ENCODE assay signal across 9 mouse cellular contexts in genomic region chr16:28898509-28899160, GRCm38 (mm10). TPM values are rescaled to one million over a fixed set of nuclear protein-coding genes. Genes with fewer than 3 reads are reported as not detected.
DNase-seq lines count a peak whose midpoint lies in the region; ATAC-seq lines count a peak whose summit lies in the region.
"Had no signal": no experiment of that assay in that cellular context is flagged by ENCODE, and none has a peak within 500 bp of the region (broad histone marks: within the 10 kb centered on the region; RNA-seq: fewer than 3 reads in every experiment).

No protein-coding gene starts in this region.

- H3K4me3 ChIP-seq in heart, embryonic 16.5 days (ENCODE audit: low read length) = no peak overlapping the region
- H3K4me3 ChIP-seq in limb, embryonic 12.5 days (replicated peaks) = no peak overlapping the region
- H3K4me3 ChIP-seq in liver, embryonic 11.5 days (ENCODE audit: low read depth, low read length) = no peak overlapping the region

- H3K4me1 ChIP-seq in heart, embryonic 16.5 days (ENCODE audit: control insufficient read depth, insufficient read depth, low read length) = peaks cover 13% of the 10 kb centered on the region
- peaks cover 40% of the 10 kb centered on the region for H3K4me1 ChIP-seq in limb, embryonic 12.5 days (replicated peaks)
- no peaks in the 10 kb centered on the region for H3K4me1 ChIP-seq in liver, embryonic 11.5 days (replicated peaks; ENCODE audit: control insufficient read depth, insufficient read depth, low read length)

- H3K27ac ChIP-seq in heart, embryonic 16.5 days (ENCODE audit: low read length) = no peak overlapping the region
- no peak overlapping the region for H3K27ac ChIP-seq in limb, embryonic 12.5 days
- no peak overlapping the region for H3K27ac ChIP-seq in liver, embryonic 11.5 days (ENCODE audit: low read depth, low read length)

- WGBS in heart, embryonic 16.5 days = 14% methylated on average over 15 of the region's 15 CpGs
- WGBS in limb, embryonic 12.5 days = 21% methylated on average over 15 of the region's 15 CpGs
- WGBS in liver, embryonic 11.5 days = 34% methylated on average over 15 of the region's 15 CpGs

- H3K4me2 ChIP-seq in heart, embryonic 16.5 days (ENCODE audit: low read depth, low read length) = peak overlapping the region; percentile 45
- peak overlapping the region; percentile 19 for H3K4me2 ChIP-seq in limb, embryonic 12.5 days
- H3K4me2 ChIP-seq in liver, embryonic 11.5 days = no peak overlapping the region

- H3K27me3 ChIP-seq in heart, embryonic 16.5 days (ENCODE audit: control insufficient read depth, insufficient read depth, low read length) = no peaks in the 10 kb centered on the region
- peaks cover 6% of the 10 kb centered on the region; the same call in 1 of the 2 replicates for H3K27me3 ChIP-seq in limb, embryonic 12.5 days
- no peaks in the 10 kb centered on the region for H3K27me3 ChIP-seq in liver, embryonic 11.5 days (replicated peaks; ENCODE audit: control insufficient read depth, insufficient read depth, low read length)

- H3K9ac ChIP-seq in heart, embryonic 16.5 days (ENCODE audit: low read length) = no peak overlapping the region
- no peak overlapping the region for H3K9ac ChIP-seq in limb, embryonic 12.5 days (replicated peaks)
- H3K9ac ChIP-seq in liver, embryonic 11.5 days (ENCODE audit: low read depth, low read length) = no peak overlapping the region

- DNase-seq in ZHBTc4 (ENCODE audit: low read depth, low spot score) = peak; percentile 55
- peak; percentile 50 to 55 for DNase-seq in cerebellum, adult 18-20 months
- no peak for DNase-seq in layer of hippocampus, postnatal 10 days (ENCODE audit: low spot score in 2 of 2)
- DNase-seq in liver, embryonic 11.5 days (ENCODE audit: low spot score) = no peak
- DNase-seq in adrenal gland, postnatal 4 days (ENCODE audit: low spot score in 2 of 2) = no peak
- no peak for DNase-seq in adrenal gland, postnatal 36 days
- DNase-seq: thymus, postnatal 4 days had no signal

- peak; percentile 58 for ATAC-seq in heart, embryonic 16.5 days (replicated peaks; ENCODE audit: extremely low read depth, insufficient read depth, low FRiP score)
- ATAC-seq in limb, embryonic 12.5 days (ENCODE audit: insufficient number of reproducible peaks, insufficient read depth, low FRiP score, low TSS enrichment, low read depth) = no peak
- no peak for ATAC-seq in liver, embryonic 11.5 days (replicated peaks; ENCODE audit: low FRiP score)

- H3K9me3 ChIP-seq in heart, embryonic 16.5 days (replicated peaks; ENCODE audit: control insufficient read depth, low read length) = no peaks in the 10 kb centered on the region
- no peaks in the 10 kb centered on the region for H3K9me3 ChIP-seq in limb, embryonic 12.5 days
- H3K9me3 ChIP-seq in liver, embryonic 11.5 days (ENCODE audit: control insufficient read depth, low read length) = no peaks in the 10 kb centered on the region

- no peaks in the 10 kb centered on the region for H3K36me3 ChIP-seq in heart, embryonic 16.5 days (ENCODE audit: control insufficient read depth, insufficient read depth)
- peaks cover 6% of the 10 kb centered on the region; the same call in 1 of the 2 replicates for H3K36me3 ChIP-seq in limb, embryonic 12.5 days
- H3K36me3 ChIP-seq in liver, embryonic 11.5 days (ENCODE audit: control insufficient read depth, insufficient read depth, low read length) = no peaks in the 10 kb centered on the region; the same call in 1 of the 2 replicates

RNA-seq across cellular contexts. Expression of gene Mb21d2, which starts 30.8 kb away (rescaled TPM):
- 2.6 and 3.0 TPM in 2 replicates for polyA plus RNA-seq in heart, embryonic 16.5 days (2015; fragmentation: Nextera tagmentation; extraction: Ambion mirVana)
- polyA plus RNA-seq in limb, embryonic 12.5 days (2016; fragmentation: Nextera tagmentation; extraction: Ambion mirVana) = 7.9 and 9.6 TPM in 2 replicates
- 10 to 100 TPM; 32.5 to 33.4 TPM for total RNA-seq in layer of hippocampus, postnatal 10 days (2021)
- 4.2 and 4.7 TPM in 2 replicates for polyA plus RNA-seq in liver, embryonic 11.5 days (2014; fragmentation: Nextera tagmentation; extraction: Ambion mirVana)
- 10 to 100 TPM; 16.5 to 19.3 TPM for total RNA-seq in adrenal gland, postnatal 4 days (2021)
- total RNA-seq in adrenal gland, postnatal 36 days (2021) = 10 to 100 TPM; 12.2 to 14.4 TPM

Comparison
In these comparisons a context has a peak if more than half of its experiments do, and no peak if none do; other contexts are left out.
1. DNase-seq: peak in ZHBTc4 (single experiment) and cerebellum, adult 18-20 months (2 of 2); none in layer of hippocampus, postnatal 10 days (0 of 2), liver, embryonic 11.5 days (single experiment), adrenal gland, postnatal 4 days (0 of 2) and adrenal gland, postnatal 36 days (0 of 2).